Mouse (Mus musculus) brain, embryonic 14.5 days (tissue): ENCODE data around the gene Imp3.

Experiments
- CTCF ChIP-seq: fragments of 200-500 bp; IDR thresholded peaks from 2 replicates; pipeline ENCODE4 v1.5.1; 2012; ENCODE audit warnings: inconsistent platforms, mild to moderate bottlenecking, moderate library complexity, borderline replicate concordance; ENCODE audit not compliant: insufficient read depth, insufficient read length; ENCODE audit errors: extremely low read depth
- POLR2A ChIP-seq: fragments of 200-500 bp; IDR thresholded peaks from 2 replicates; pipeline ENCODE4 v1.6.1; 2012; ENCODE audit warnings: mild to moderate bottlenecking, inconsistent platforms, borderline replicate concordance; ENCODE audit not compliant: poor library complexity, insufficient read depth, insufficient read length, severe bottlenecking; ENCODE audit errors: extremely low read depth

GRCm38 (mm10) chr9:56961591-56961990 is 24.3 kb downstream of the Imp3 start:
- TF ChIP-seq POLR2A (no peak), CTCF (peak; percentile 11; the same call in 1 of the 2 replicates)
